Mouse (Mus musculus): ENCODE measurements around the gene Slc22a3. TPM values are rescaled to one million over a fixed set of nuclear protein-coding genes. Genes with fewer than 3 reads are reported as not detected.

Slc22a3 gene
- total and polyA plus RNA-seq, 2 experiments from 2014 or later: 2.1 to 2.9 TPM

DNA sequence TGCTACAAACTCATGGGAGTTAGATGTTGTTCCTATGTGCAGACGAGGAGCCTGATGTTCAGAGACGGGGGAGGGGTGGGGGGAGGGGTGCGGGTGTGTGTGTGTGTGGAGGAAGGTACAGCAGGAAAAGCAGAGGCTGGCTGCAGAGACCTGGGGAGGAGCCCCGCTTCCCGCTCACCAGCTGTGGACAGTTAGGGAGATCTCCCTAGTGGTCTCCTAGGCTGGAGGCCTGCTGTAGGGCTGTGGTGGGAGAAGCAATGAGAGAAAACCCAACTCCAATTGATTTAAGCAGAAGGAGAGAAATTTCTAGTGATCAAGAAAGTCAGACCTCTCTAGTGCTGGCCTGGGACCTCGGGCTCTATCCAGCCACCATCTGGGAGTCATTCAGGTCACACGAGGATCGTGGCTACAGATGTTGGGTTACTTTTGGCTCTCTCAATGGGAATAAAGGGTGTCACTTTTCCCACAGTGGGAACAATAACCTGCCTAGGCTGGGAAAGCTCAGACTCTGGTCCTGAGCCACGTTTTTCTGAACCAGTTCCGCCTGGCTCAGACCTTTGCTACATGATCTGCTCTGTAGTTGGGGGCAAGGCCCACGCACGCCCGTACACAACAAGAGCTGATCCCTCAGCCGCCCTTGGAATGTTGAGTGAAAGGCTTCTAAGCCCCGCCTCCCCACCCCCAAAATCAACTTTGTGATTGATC lies 92.3 kb downstream of the Slc22a3 start:
- ATAC-seq (no peak), DNase-seq (ENCODE audit: low spot score) (no peak)
- Histone ChIP-seq H3K9me3 (ENCODE audit: low read length) (no peaks in the 10 kb centered on the region), H3K27ac (no peak overlapping the region), H3K36me3 (ENCODE audit: insufficient read depth, low read length) (no peaks in the 10 kb centered on the region), H3K27me3 (ENCODE audit: insufficient read depth, low read length) (no peaks in the 10 kb centered on the region), H3K4me1 (ENCODE audit: insufficient read depth, low read length) (no peaks in the 10 kb centered on the region), H3K9ac (replicated peaks; ENCODE audit: low read length) (no peak overlapping the region), H3K4me3 (ENCODE audit: low read length) (no peak overlapping the region), H3K4me2 (ENCODE audit: low read depth, low read length) (no peak overlapping the region)
- TF ChIP-seq CTCF (IDR thresholded peaks at IDR 0.05; ENCODE audit: low read depth): no peak
- 53% methylated on average over 15 of the region's 15 CpGs for WGBS

GRCm38 (mm10) chr17:12412891-12413237 lies 94.6 kb downstream of the Slc22a3 start:
- no peaks in the 10 kb centered on the region for H3K27me3 ChIP-seq (ENCODE audit: insufficient read depth, low read length)
- WGBS: 59% methylated on average over 3 of the region's 3 CpGs
- H3K36me3 ChIP-seq (ENCODE audit: insufficient read depth, low read length): no peaks in the 10 kb centered on the region
- no peak overlapping the region for H3K27ac ChIP-seq
- no peak overlapping the region for H3K9ac ChIP-seq (replicated peaks; ENCODE audit: low read length)
- no peak for ATAC-seq
- H3K4me2 ChIP-seq (ENCODE audit: low read depth, low read length): no peak overlapping the region
- no peak overlapping the region for H3K4me3 ChIP-seq (ENCODE audit: low read length)
- TF ChIP-seq CTCF (IDR thresholded peaks at IDR 0.05; ENCODE audit: low read depth): no peak
- H3K4me1 ChIP-seq (ENCODE audit: insufficient read depth, low read length): no peaks in the 10 kb centered on the region
- H3K9me3 ChIP-seq (ENCODE audit: low read length): no peaks in the 10 kb centered on the region
- DNase-seq (ENCODE audit: low spot score): no peak

GRCm38 (mm10) chr17:12412181-12412890 lies 95.2 kb downstream of the Slc22a3 start:
- ATAC-seq: no peak
- no peak for TF ChIP-seq CTCF (IDR thresholded peaks at IDR 0.05; ENCODE audit: low read depth)
- WGBS: 63% methylated on average over 10 of the region's 10 CpGs

GRCm38 (mm10) chr17:12409346-12409944 lies 98.1 kb downstream of the Slc22a3 start:
- ATAC-seq (no peak), DNase-seq (ENCODE audit: low spot score) (no peak)
- Histone ChIP-seq H3K4me3 (ENCODE audit: low read length) (no peak overlapping the region), H3K27ac (no peak overlapping the region), H3K27me3 (ENCODE audit: insufficient read depth, low read length) (no peaks in the 10 kb centered on the region), H3K9me3 (ENCODE audit: low read length) (no peaks in the 10 kb centered on the region), H3K9ac (replicated peaks; ENCODE audit: low read length) (no peak overlapping the region), H3K36me3 (ENCODE audit: insufficient read depth, low read length) (no peaks in the 10 kb centered on the region), H3K4me2 (ENCODE audit: low read depth, low read length) (no peak overlapping the region), H3K4me1 (ENCODE audit: insufficient read depth, low read length) (no peaks in the 10 kb centered on the region)
- no peak for TF ChIP-seq CTCF (IDR thresholded peaks at IDR 0.05; ENCODE audit: low read depth)
- WGBS: 76% methylated on average over 11 of the region's 11 CpGs

More at GRCm38 (mm10) chr17:12412181-12412890, 95.2 kb downstream of the Slc22a3 start:
- Histone ChIP-seq H3K9ac (replicated peaks; ENCODE audit: low read length) (no peak overlapping the region), H3K27ac (no peak overlapping the region), H3K9me3 (ENCODE audit: low read length) (no peaks in the 10 kb centered on the region), H3K4me3 (ENCODE audit: low read length) (no peak overlapping the region), H3K4me2 (ENCODE audit: low read depth, low read length) (no peak overlapping the region), H3K27me3 (ENCODE audit: insufficient read depth, low read length) (no peaks in the 10 kb centered on the region), H3K36me3 (ENCODE audit: insufficient read depth, low read length) (no peaks in the 10 kb centered on the region), H3K4me1 (ENCODE audit: insufficient read depth, low read length) (no peaks in the 10 kb centered on the region)
- no peak for DNase-seq (ENCODE audit: low spot score)

GRCm38 (mm10) chr17:12403420-12403819 lies 104.1 kb downstream of the Slc22a3 start:
- no peak overlapping the region for H3K4me2 ChIP-seq (ENCODE audit: low read depth, low read length)
- H3K27ac ChIP-seq: no peak overlapping the region
- H3K4me1 ChIP-seq (ENCODE audit: insufficient read depth, low read length): no peaks in the 10 kb centered on the region
- DNase-seq (ENCODE audit: low spot score) (no peak), ATAC-seq (no peak)
- TF ChIP-seq CTCF (IDR thresholded peaks at IDR 0.05; ENCODE audit: low read depth): peak; percentile 34; the same call in 1 of the 2 replicates
- H3K9me3 ChIP-seq (ENCODE audit: low read length): no peaks in the 10 kb centered on the region
- no peaks in the 10 kb centered on the region for H3K27me3 ChIP-seq (ENCODE audit: insufficient read depth, low read length)
- H3K4me3 ChIP-seq (ENCODE audit: low read length): no peak overlapping the region
- 68% methylated on average over 7 of the region's 7 CpGs for WGBS
- H3K36me3 ChIP-seq (ENCODE audit: insufficient read depth, low read length): no peaks in the 10 kb centered on the region
- no peak overlapping the region for H3K9ac ChIP-seq (replicated peaks; ENCODE audit: low read length)

GRCm38 (mm10) chr17:12396163-12396677 lies 111.3 kb downstream of the Slc22a3 start:
- H3K27ac ChIP-seq: no peak overlapping the region
- no peak for ATAC-seq
- H3K36me3 ChIP-seq (ENCODE audit: insufficient read depth, low read length): no peaks in the 10 kb centered on the region
- no peak overlapping the region for H3K4me3 ChIP-seq (ENCODE audit: low read length)
- TF ChIP-seq CTCF (IDR thresholded peaks at IDR 0.05; ENCODE audit: low read depth): no peak
- no peak for DNase-seq (ENCODE audit: low spot score)
- 89% methylated on average over 9 of the region's 9 CpGs for WGBS
- no peaks in the 10 kb centered on the region for H3K9me3 ChIP-seq (ENCODE audit: low read length)
- no peaks in the 10 kb centered on the region for H3K4me1 ChIP-seq (ENCODE audit: insufficient read depth, low read length)
- no peak overlapping the region for H3K4me2 ChIP-seq (ENCODE audit: low read depth, low read length)
- H3K9ac ChIP-seq (replicated peaks; ENCODE audit: low read length): no peak overlapping the region
- H3K27me3 ChIP-seq (ENCODE audit: insufficient read depth, low read length): no peaks in the 10 kb centered on the region
